Mouse (Mus musculus): ENCODE data around the gene Fbxw7. TPM values are rescaled to one million over a fixed set of nuclear protein-coding genes. Genes with fewer than 3 reads are reported as not detected.

Fbxw7 gene
- polyA plus RNA-seq, 1 experiment from 2014 or later = 8.5 TPM

GRCm38 (mm10) chr3:84807826-84808225 is 7.2 kb upstream of the Fbxw7 start:
- Histone ChIP-seq H3K36me3 (replicated peaks) (no peaks in the 10 kb centered on the region), H3K27me3 (replicated peaks; ENCODE audit: low read depth, poor library complexity, severe bottlenecking) (no peaks in the 10 kb centered on the region), H3K9me3 (no peaks in the 10 kb centered on the region), H3K4me3 (no peak overlapping the region), H3K4me1 (peaks cover 5% of the 10 kb centered on the region), H3K27ac (replicated peaks) (no peak overlapping the region)
- WGBS = 75% methylated on average over 3 of the region's 3 CpGs
- no peak for DNase-seq (ENCODE audit: low spot score)

GRCm38 (mm10) chr3:84808906-84809305 is 6.2 kb upstream of the Fbxw7 start:
- Histone ChIP-seq H3K4me3 (no peak overlapping the region), H3K27ac (replicated peaks) (no peak overlapping the region), H3K9me3 (no peaks in the 10 kb centered on the region), H3K4me1 (peaks cover 14% of the 10 kb centered on the region), H3K36me3 (replicated peaks) (no peaks in the 10 kb centered on the region), H3K27me3 (replicated peaks; ENCODE audit: low read depth, poor library complexity, severe bottlenecking) (no peaks in the 10 kb centered on the region)
- no peak for DNase-seq (ENCODE audit: low spot score)

- Histone ChIP-seq H3K4me1 (peaks cover 19% of the 10 kb centered on the region), H3K4me3 (no peak overlapping the region), H3K9me3 (no peaks in the 10 kb centered on the region), H3K36me3 (replicated peaks) (no peaks in the 10 kb centered on the region), H3K27me3 (replicated peaks; ENCODE audit: low read depth, poor library complexity, severe bottlenecking) (no peaks in the 10 kb centered on the region), H3K27ac (replicated peaks) (no peak overlapping the region)
- no peak for DNase-seq (ENCODE audit: low spot score)
Observed at GRCm38 (mm10) chr3:84810803-84811202, 4.3 kb upstream of the Fbxw7 start.

- Histone ChIP-seq H3K9me3 (no peaks in the 10 kb centered on the region), H3K27ac (replicated peaks) (peak overlapping the region; percentile 90), H3K27me3 (replicated peaks; ENCODE audit: low read depth, poor library complexity, severe bottlenecking) (no peaks in the 10 kb centered on the region), H3K4me1 (peaks cover 28% of the 10 kb centered on the region), H3K4me3 (peak overlapping the region; percentile 98), H3K36me3 (replicated peaks) (peaks cover 1% of the 10 kb centered on the region)
- no peak for DNase-seq (ENCODE audit: low spot score)
- WGBS = 2% methylated on average over 29 of the region's 29 CpGs
Observed at GRCm38 (mm10) chr3:84813436-84814156, 1.5 kb upstream of the Fbxw7 start.

- Histone ChIP-seq H3K27ac (replicated peaks) (peak overlapping the region; percentile 90), H3K9me3 (no peaks in the 10 kb centered on the region), H3K4me3 (peak overlapping the region; percentile 98), H3K4me1 (peaks cover 28% of the 10 kb centered on the region), H3K27me3 (replicated peaks; ENCODE audit: low read depth, poor library complexity, severe bottlenecking) (no peaks in the 10 kb centered on the region), H3K36me3 (replicated peaks) (peaks cover 5% of the 10 kb centered on the region)
- DNase-seq (ENCODE audit: low spot score) = peak; percentile 100
- 0% methylated on average over 59 of the region's 60 CpGs for WGBS
Observed at GRCm38 (mm10) chr3:84814157-84814761, 809 bp upstream of the Fbxw7 start.

- H3K4me1 ChIP-seq = peaks cover 28% of the 10 kb centered on the region
- H3K36me3 ChIP-seq (replicated peaks) = peaks cover 5% of the 10 kb centered on the region
- H3K27me3 ChIP-seq (replicated peaks; ENCODE audit: low read depth, poor library complexity, severe bottlenecking) = no peaks in the 10 kb centered on the region
- peak overlapping the region; percentile 98 for H3K4me3 ChIP-seq
- no peaks in the 10 kb centered on the region for H3K9me3 ChIP-seq
- peak overlapping the region; percentile 90 for H3K27ac ChIP-seq (replicated peaks)
- DNase-seq (ENCODE audit: low spot score) = peak; percentile 49
- WGBS = under 1% methylated on average over 29 of the region's 29 CpGs
Observed at GRCm38 (mm10) chr3:84815461-84815860, 393 bp downstream of the Fbxw7 start.

- 76% methylated on average over 1 of the region's 1 CpGs for WGBS
- H3K4me1 ChIP-seq = peaks cover 28% of the 10 kb centered on the region
- H3K9me3 ChIP-seq = no peaks in the 10 kb centered on the region
- H3K4me3 ChIP-seq = no peak overlapping the region
- H3K27me3 ChIP-seq (replicated peaks; ENCODE audit: low read depth, poor library complexity, severe bottlenecking) = no peaks in the 10 kb centered on the region
- H3K27ac ChIP-seq (replicated peaks) = no peak overlapping the region
- DNase-seq (ENCODE audit: low spot score) = no peak
- H3K36me3 ChIP-seq (replicated peaks) = peaks cover 5% of the 10 kb centered on the region
Observed at GRCm38 (mm10) chr3:84816951-84817350, 1.9 kb downstream of the Fbxw7 start.

- no peak overlapping the region for H3K4me3 ChIP-seq
- H3K27me3 ChIP-seq (replicated peaks; ENCODE audit: low read depth, poor library complexity, severe bottlenecking) = no peaks in the 10 kb centered on the region
- peaks cover 10% of the 10 kb centered on the region for H3K36me3 ChIP-seq (replicated peaks)
- DNase-seq (ENCODE audit: low spot score) = no peak
- no peaks in the 10 kb centered on the region for H3K9me3 ChIP-seq
- WGBS = 75% methylated on average over 2 of the region's 2 CpGs
- no peak overlapping the region for H3K27ac ChIP-seq (replicated peaks)
- peaks cover 9% of the 10 kb centered on the region for H3K4me1 ChIP-seq
Observed at GRCm38 (mm10) chr3:84820654-84821201, 5.7 kb downstream of the Fbxw7 start.

GRCm38 (mm10) chr3:84825990-84826389 is 10.9 kb downstream of the Fbxw7 start:
- peaks cover 5% of the 10 kb centered on the region; the same call in 1 of the 2 replicates for H3K36me3 ChIP-seq (replicated peaks)
- H3K4me1 ChIP-seq = no peaks in the 10 kb centered on the region
- no peak for DNase-seq (ENCODE audit: low spot score)
- 64% methylated on average over 5 of the region's 5 CpGs for WGBS
- H3K4me3 ChIP-seq = no peak overlapping the region
- H3K27me3 ChIP-seq (replicated peaks; ENCODE audit: low read depth, poor library complexity, severe bottlenecking) = no peaks in the 10 kb centered on the region
- H3K27ac ChIP-seq (replicated peaks) = no peak overlapping the region
- H3K9me3 ChIP-seq = no peaks in the 10 kb centered on the region

GRCm38 (mm10) chr3:84826405-84826804 is 11.3 kb downstream of the Fbxw7 start:
- H3K9me3 ChIP-seq = no peaks in the 10 kb centered on the region
- no peak overlapping the region for H3K27ac ChIP-seq (replicated peaks)
- no peak overlapping the region for H3K4me3 ChIP-seq
- no peaks in the 10 kb centered on the region for H3K4me1 ChIP-seq
- 93% methylated on average over 3 of the region's 3 CpGs for whole genome bisulfite sequencing
- H3K27me3 ChIP-seq (replicated peaks; ENCODE audit: low read depth, poor library complexity, severe bottlenecking) = no peaks in the 10 kb centered on the region
- no peak for DNase-seq (ENCODE audit: low spot score)
- peaks cover 5% of the 10 kb centered on the region; the same call in 1 of the 2 replicates for H3K36me3 ChIP-seq (replicated peaks)

- no peak for DNase-seq (ENCODE audit: low spot score)
- no peaks in the 10 kb centered on the region for H3K27me3 ChIP-seq (replicated peaks; ENCODE audit: low read depth, poor library complexity, severe bottlenecking)
- H3K4me3 ChIP-seq = no peak overlapping the region
- 76% methylated on average over 3 of the region's 3 CpGs for WGBS
- H3K36me3 ChIP-seq (replicated peaks) = peaks cover 5% of the 10 kb centered on the region; the same call in 1 of the 2 replicates
- H3K4me1 ChIP-seq = no peaks in the 10 kb centered on the region
- H3K9me3 ChIP-seq = no peaks in the 10 kb centered on the region
- H3K27ac ChIP-seq (replicated peaks) = no peak overlapping the region
Observed at GRCm38 (mm10) chr3:84826938-84827337, 11.9 kb downstream of the Fbxw7 start.

GRCm38 (mm10) chr3:84827617-84828016 is 12.5 kb downstream of the Fbxw7 start:
- Histone ChIP-seq H3K27ac (replicated peaks) (no peak overlapping the region), H3K4me1 (no peaks in the 10 kb centered on the region), H3K36me3 (replicated peaks) (peaks cover 5% of the 10 kb centered on the region; the same call in 1 of the 2 replicates), H3K4me3 (no peak overlapping the region), H3K9me3 (no peaks in the 10 kb centered on the region), H3K27me3 (replicated peaks; ENCODE audit: low read depth, poor library complexity, severe bottlenecking) (no peaks in the 10 kb centered on the region)
- 92% methylated on average over 4 of the region's 4 CpGs for WGBS
- no peak for DNase-seq (ENCODE audit: low spot score)

GRCm38 (mm10) chr3:84829366-84829765 is 14.3 kb downstream of the Fbxw7 start:
- no peaks in the 10 kb centered on the region for H3K9me3 ChIP-seq
- 76% methylated on average over 1 of the region's 1 CpGs for WGBS

More at GRCm38 (mm10) chr3:84829366-84829765, 14.3 kb downstream of the Fbxw7 start:
- Histone ChIP-seq H3K27ac (replicated peaks) (no peak overlapping the region), H3K36me3 (replicated peaks) (no peaks in the 10 kb centered on the region), H3K4me3 (no peak overlapping the region), H3K27me3 (replicated peaks; ENCODE audit: low read depth, poor library complexity, severe bottlenecking) (no peaks in the 10 kb centered on the region), H3K4me1 (no peaks in the 10 kb centered on the region)
- DNase-seq (ENCODE audit: low spot score) = no peak

Measured in embryonic facial prominence, embryonic 10.5 days (tissue).